Mouse (Mus musculus) testis, postnatal 14 days (tissue): ENCODE data around the gene Cenpu.
"Not testable (repeated sequence)": the region's sequence is repeated elsewhere in the genome, so short reads cannot be mapped to it uniquely, and the experiment has no call there.

Experiments
- DNase-seq: peaks from one replicate; pipeline ENCODE4 v3.0.0; 2021; ENCODE audit warnings: low spot score

The Cenpu gene

GRCm38 (mm10) chr8:46550058-46550457, 1.8 kb upstream of the Cenpu start:
- DNase-seq, result no peak

- no peak for DNase-seq
Measured at GRCm38 (mm10) chr8:46551029-46551428, 799 bp upstream of the Cenpu start.

- DNase-seq, result peak; percentile 20
Measured at GRCm38 (mm10) chr8:46552441-46552765, 575 bp downstream of the Cenpu start.

GRCm38 (mm10) chr8:46559428-46559827, 7.6 kb downstream of the Cenpu start:
- no peak for DNase-seq

GRCm38 (mm10) chr8:46562333-46562732, 10.5 kb downstream of the Cenpu start:
- no peak for DNase-seq

- no peak for DNase-seq
Measured at GRCm38 (mm10) chr8:46566914-46567529, 15.2 kb downstream of the Cenpu start.

GRCm38 (mm10) chr8:46567946-46568345, 16.1 kb downstream of the Cenpu start:
- DNase-seq, result no peak

GRCm38 (mm10) chr8:46568942-46569341, 17.1 kb downstream of the Cenpu start:
- DNase-seq, result no peak

GRCm38 (mm10) chr8:46569659-46570441, 18.0 kb downstream of the Cenpu start:
- no peak for DNase-seq

- DNase-seq, result no peak
Measured at GRCm38 (mm10) chr8:46570673-46571072, 18.8 kb downstream of the Cenpu start.

GRCm38 (mm10) chr8:46573446-46573845, 21.6 kb downstream of the Cenpu start:
- no peak for DNase-seq

GRCm38 (mm10) chr8:46573964-46574363, 22.1 kb downstream of the Cenpu start:
- no peak for DNase-seq

GRCm38 (mm10) chr8:46578794-46579193, 27.0 kb downstream of the Cenpu start:
- no peak for DNase-seq

- not testable (repeated sequence) for DNase-seq
Measured at GRCm38 (mm10) chr8:46584328-46584727, 32.5 kb downstream of the Cenpu start.

GRCm38 (mm10) chr8:46585576-46585975, 33.7 kb downstream of the Cenpu start:
- no peak for DNase-seq

GRCm38 (mm10) chr8:46587911-46588310, 36.1 kb downstream of the Cenpu start:
- DNase-seq, result no peak

GRCm38 (mm10) chr8:46588663-46589062, 36.8 kb downstream of the Cenpu start:
- no peak for DNase-seq

- no peak for DNase-seq
Measured at GRCm38 (mm10) chr8:46593067-46593466, 41.2 kb downstream of the Cenpu start.

GRCm38 (mm10) chr8:46593772-46594171, 41.9 kb downstream of the Cenpu start:
- no peak for DNase-seq

GRCm38 (mm10) chr8:46595593-46595992, 43.8 kb downstream of the Cenpu start:
- DNase-seq, result no peak

- no peak for DNase-seq
Measured at GRCm38 (mm10) chr8:46596530-46596929, 44.7 kb downstream of the Cenpu start.

GRCm38 (mm10) chr8:46597411-46597810, 45.6 kb downstream of the Cenpu start:
- no peak for DNase-seq

GRCm38 (mm10) chr8:46598114-46598513, 46.3 kb downstream of the Cenpu start:
- no peak for DNase-seq

- DNase-seq, result no peak
Measured at GRCm38 (mm10) chr8:46598753-46599152, 46.9 kb downstream of the Cenpu start.
